Mouse (Mus musculus): ENCODE measurements around the gene Myl6b. TPM values are rescaled to one million over a fixed set of nuclear protein-coding genes. Genes with fewer than 3 reads are reported as not detected.

The Myl6b gene
- polyA plus RNA-seq, 1 experiment = 24.5 TPM

- peak within 1 kb of the TSS; percentile 80 for H3K4me3 ChIP-seq (ENCODE audit: insufficient read depth, low read depth, low read length)
- peak within 1 kb of the TSS; percentile 71 for H3K27ac ChIP-seq (replicated peaks; ENCODE audit: low read depth, low read length)
- H3K4me1 ChIP-seq (ENCODE audit: control insufficient read depth, insufficient read depth, insufficient read length, low read length) = no peaks in the 10 kb centered on the region
Observed at GRCm38 (mm10) chr10:128525671-128526308, 27.3 kb upstream of the Myl6b start, which contains the start of gene Esyt1. Gene Esyt1, minus strand, starts transcription at chr10:128525871.

- no peaks in the 10 kb centered on the region for H3K4me1 ChIP-seq (ENCODE audit: control insufficient read depth, insufficient read depth, insufficient read length, low read length)
- H3K4me3 ChIP-seq (ENCODE audit: insufficient read depth, low read depth, low read length) = peak overlapping the region; percentile 80
- peak overlapping the region; percentile 21 for H3K27ac ChIP-seq (replicated peaks; ENCODE audit: low read depth, low read length)
Observed at GRCm38 (mm10) chr10:128524732-128525662, 26.5 kb upstream of the Myl6b start.

- Histone ChIP-seq H3K4me1 (ENCODE audit: control insufficient read depth, insufficient read depth, insufficient read length, low read length) (no peaks in the 10 kb centered on the region), H3K27ac (replicated peaks; ENCODE audit: low read depth, low read length) (peak overlapping the region; percentile 21)
Observed at GRCm38 (mm10) chr10:128524111-128524731, 25.7 kb upstream of the Myl6b start.

GRCm38 (mm10) chr10:128522351-128522750, 23.9 kb upstream of the Myl6b start:
- no peaks in the 10 kb centered on the region for H3K4me1 ChIP-seq (ENCODE audit: control insufficient read depth, insufficient read depth, insufficient read length, low read length)
- no peak overlapping the region for H3K27ac ChIP-seq (replicated peaks; ENCODE audit: low read depth, low read length)
- no peak overlapping the region for H3K4me3 ChIP-seq (ENCODE audit: insufficient read depth, low read depth, low read length)

More at GRCm38 (mm10) chr10:128524111-128524731, 25.7 kb upstream of the Myl6b start:
- peak overlapping the region; percentile 80 for H3K4me3 ChIP-seq (ENCODE audit: insufficient read depth, low read depth, low read length)

GRCm38 (mm10) chr10:128520591-128520990, 22.1 kb upstream of the Myl6b start:
- H3K4me3 ChIP-seq (ENCODE audit: insufficient read depth, low read depth, low read length) = no peak overlapping the region
- H3K4me1 ChIP-seq (ENCODE audit: control insufficient read depth, insufficient read depth, insufficient read length, low read length) = no peaks in the 10 kb centered on the region
- H3K27ac ChIP-seq (replicated peaks; ENCODE audit: low read depth, low read length) = no peak overlapping the region

- no peak overlapping the region for H3K27ac ChIP-seq (replicated peaks; ENCODE audit: low read depth, low read length)
Observed at GRCm38 (mm10) chr10:128518833-128519232, 20.3 kb upstream of the Myl6b start.

GRCm38 (mm10) chr10:128516677-128517076, 18.2 kb upstream of the Myl6b start:
- Histone ChIP-seq H3K4me1 (ENCODE audit: control insufficient read depth, insufficient read depth, insufficient read length, low read length) (no peaks in the 10 kb centered on the region), H3K4me3 (ENCODE audit: insufficient read depth, low read depth, low read length) (no peak overlapping the region), H3K27ac (replicated peaks; ENCODE audit: low read depth, low read length) (no peak overlapping the region)

More at GRCm38 (mm10) chr10:128518833-128519232, 20.3 kb upstream of the Myl6b start:
- H3K4me1 ChIP-seq (ENCODE audit: control insufficient read depth, insufficient read depth, insufficient read length, low read length) = no peaks in the 10 kb centered on the region
- H3K4me3 ChIP-seq (ENCODE audit: insufficient read depth, low read depth, low read length) = no peak overlapping the region

GRCm38 (mm10) chr10:128516029-128516428, 17.5 kb upstream of the Myl6b start:
- no peak overlapping the region for H3K4me3 ChIP-seq (ENCODE audit: insufficient read depth, low read depth, low read length)
- H3K4me1 ChIP-seq (ENCODE audit: control insufficient read depth, insufficient read depth, insufficient read length, low read length) = no peaks in the 10 kb centered on the region
- H3K27ac ChIP-seq (replicated peaks; ENCODE audit: low read depth, low read length) = no peak overlapping the region

- Histone ChIP-seq H3K4me1 (ENCODE audit: control insufficient read depth, insufficient read depth, insufficient read length, low read length) (no peaks in the 10 kb centered on the region), H3K27ac (replicated peaks; ENCODE audit: low read depth, low read length) (no peak overlapping the region), H3K4me3 (ENCODE audit: insufficient read depth, low read depth, low read length) (no peak overlapping the region)
Observed at GRCm38 (mm10) chr10:128515044-128515443, 16.6 kb upstream of the Myl6b start.

- Histone ChIP-seq H3K4me1 (ENCODE audit: control insufficient read depth, insufficient read depth, insufficient read length, low read length) (no peaks in the 10 kb centered on the region), H3K27ac (replicated peaks; ENCODE audit: low read depth, low read length) (no peak overlapping the region), H3K4me3 (ENCODE audit: insufficient read depth, low read depth, low read length) (no peak overlapping the region)
Observed at GRCm38 (mm10) chr10:128511761-128512160, 13.3 kb upstream of the Myl6b start.

- H3K27ac ChIP-seq (replicated peaks; ENCODE audit: low read depth, low read length) = no peak overlapping the region
- no peak overlapping the region for H3K4me3 ChIP-seq (ENCODE audit: insufficient read depth, low read depth, low read length)
- H3K4me1 ChIP-seq (ENCODE audit: control insufficient read depth, insufficient read depth, insufficient read length, low read length) = no peaks in the 10 kb centered on the region
Observed at GRCm38 (mm10) chr10:128511189-128511588, 12.7 kb upstream of the Myl6b start.

GRCm38 (mm10) chr10:128510301-128510700, 11.8 kb upstream of the Myl6b start:
- Histone ChIP-seq H3K27ac (replicated peaks; ENCODE audit: low read depth, low read length) (peak overlapping the region; percentile 48; the same call in 1 of the 2 replicates), H3K4me1 (ENCODE audit: control insufficient read depth, insufficient read depth, insufficient read length, low read length) (no peaks in the 10 kb centered on the region), H3K4me3 (ENCODE audit: insufficient read depth, low read depth, low read length) (no peak overlapping the region)

GRCm38 (mm10) chr10:128509831-128510230, 11.3 kb upstream of the Myl6b start:
- Histone ChIP-seq H3K27ac (replicated peaks; ENCODE audit: low read depth, low read length) (peak overlapping the region; percentile 48; the same call in 1 of the 2 replicates), H3K4me1 (ENCODE audit: control insufficient read depth, insufficient read depth, insufficient read length, low read length) (no peaks in the 10 kb centered on the region), H3K4me3 (ENCODE audit: insufficient read depth, low read depth, low read length) (no peak overlapping the region)

GRCm38 (mm10) chr10:128509203-128509602, 10.7 kb upstream of the Myl6b start:
- peak overlapping the region; percentile 48 for H3K27ac ChIP-seq (replicated peaks; ENCODE audit: low read depth, low read length)

GRCm38 (mm10) chr10:128508260-128508659, 9.8 kb upstream of the Myl6b start:
- H3K4me3 ChIP-seq (ENCODE audit: insufficient read depth, low read depth, low read length) = no peak overlapping the region
- H3K27ac ChIP-seq (replicated peaks; ENCODE audit: low read depth, low read length) = peak overlapping the region; percentile 45

More at GRCm38 (mm10) chr10:128509203-128509602, 10.7 kb upstream of the Myl6b start:
- Histone ChIP-seq H3K4me3 (ENCODE audit: insufficient read depth, low read depth, low read length) (no peak overlapping the region), H3K4me1 (ENCODE audit: control insufficient read depth, insufficient read depth, insufficient read length, low read length) (peaks cover 4% of the 10 kb centered on the region)

More at GRCm38 (mm10) chr10:128508260-128508659, 9.8 kb upstream of the Myl6b start:
- H3K4me1 ChIP-seq (ENCODE audit: control insufficient read depth, insufficient read depth, insufficient read length, low read length) = peaks cover 7% of the 10 kb centered on the region

Data from brown adipose tissue, adult 24 weeks (tissue).